Mouse (Mus musculus) stomach, embryonic 16.5 days (tissue): ENCODE measurements around the gene Nup210. TPM values are rescaled to one million over a fixed set of nuclear protein-coding genes. Genes with fewer than 3 reads are reported as not detected.
A peak's percentile ranks its signal among the peaks of the same experiment; 100 is the strongest.
"Not testable (repeated sequence)": the region's sequence is repeated elsewhere in the genome, so short reads cannot be mapped to it uniquely, and the experiment has no call there.

Source experiments
- ATAC-seq: fragments of 200-750 bp; cut with Nextera tagmentation; 2 replicates; pipeline ENCODE4 v1.8.0; 2017; ENCODE audit warnings: moderate number of reproducible peaks, moderate TSS enrichment; ENCODE audit not compliant: insufficient read depth, low FRiP score
- H3K27ac ChIP-seq: fragments of 300-500 bp; sonication (generic); 2 replicates; pipeline ENCODE4 v1.5.1; 2014; ENCODE audit warnings: low read length
- H3K27me3 ChIP-seq: fragments of 300-500 bp; sonication (generic); 2 replicates; pipeline ENCODE4 v1.6.1; 2014; ENCODE audit warnings: low read length, control low read depth, mixed read lengths; ENCODE audit not compliant: control insufficient read depth, insufficient read depth
- H3K36me3 ChIP-seq: fragments of 300-500 bp; sonication (generic); 2 replicates; pipeline ENCODE4 v1.6.1; 2014; ENCODE audit warnings: low read length; ENCODE audit not compliant: control insufficient read depth, insufficient read depth
- H3K4me1 ChIP-seq: fragments of 300-500 bp; sonication (generic); 2 replicates; pipeline ENCODE4 v1.6.1; 2014; ENCODE audit warnings: low read length, control low read depth, mixed read lengths; ENCODE audit not compliant: control insufficient read depth, insufficient read depth
- H3K4me2 ChIP-seq: fragments of 300-500 bp; sonication (generic); 2 replicates; pipeline ENCODE4 v1.6.1; 2014; ENCODE audit warnings: low read depth, low read length, mixed read lengths
- H3K4me3 ChIP-seq: fragments of 300-500 bp; sonication (generic); replicated peaks from 2 replicates; pipeline ENCODE4 v1.5.1; 2014; ENCODE audit warnings: mild to moderate bottlenecking, low read length
- H3K9ac ChIP-seq: fragments of 300-500 bp; sonication (generic); 2 replicates; pipeline ENCODE4 v1.6.1; 2014; ENCODE audit warnings: low read length
- H3K9me3 ChIP-seq: fragments of 300-500 bp; sonication (generic); replicated peaks from 2 replicates; pipeline ENCODE4 v1.6.1; 2016; ENCODE audit warnings: low read length, control low read depth; ENCODE audit not compliant: control insufficient read depth
- WGBS: fragments of 180-500 bp; shearing (Covaris S2); extraction: QIAGEN DNeasy Blood & Tissue Kit; methylation state at CpG from one replicate; pipeline ENCODE4 v1.1.7; 2014; 5-methylcytosine and 5-hydroxymethylcytosine counted together
- polyA plus RNA-seq: library from polyadenylated mRNA; unstranded; fragments of >200 nt; fragmentation: Nextera tagmentation; extraction: Ambion mirVana; gene quantifications from 2 replicates; pipeline ENCODE4 v1.2.1, GENCODE M21; 2015

Gene Nup210
- polyA plus RNA-seq, 1 experiment from 2014 or later, result 12.9 TPM

DNA sequence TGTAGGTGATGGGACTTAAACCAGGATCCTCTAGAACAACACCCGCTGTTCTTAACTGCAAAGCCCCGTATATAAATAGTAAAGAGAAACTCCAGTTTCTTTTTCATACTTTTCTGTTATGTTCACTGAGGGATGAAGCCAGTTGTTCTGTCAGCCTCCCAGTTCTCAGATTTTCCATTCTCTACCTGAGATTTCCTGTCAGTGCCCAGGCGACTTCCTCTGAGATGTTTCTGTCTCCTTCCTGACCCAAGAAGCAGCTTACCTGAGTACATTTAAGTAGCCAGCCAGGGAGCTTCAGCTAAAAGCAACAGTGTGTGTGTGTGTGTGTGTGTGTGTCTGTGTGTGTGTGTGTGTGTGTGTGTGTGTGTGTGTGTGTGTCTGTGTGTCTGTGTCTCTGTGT lies 6.8 kb upstream of the Nup210 start:
- H3K4me2 ChIP-seq, result no peak overlapping the region
- no peaks in the 10 kb centered on the region for H3K36me3 ChIP-seq
- H3K9me3 ChIP-seq, result no peaks in the 10 kb centered on the region
- no peak overlapping the region for H3K27ac ChIP-seq
- no peak for ATAC-seq
- H3K27me3 ChIP-seq, result no peaks in the 10 kb centered on the region; the same call in 1 of the 2 replicates
- H3K9ac ChIP-seq, result no peak overlapping the region
- H3K4me3 ChIP-seq, result no peak overlapping the region
- no peaks in the 10 kb centered on the region for H3K4me1 ChIP-seq
- 72% methylated on average over 3 of the region's 3 CpGs for WGBS

DNA sequence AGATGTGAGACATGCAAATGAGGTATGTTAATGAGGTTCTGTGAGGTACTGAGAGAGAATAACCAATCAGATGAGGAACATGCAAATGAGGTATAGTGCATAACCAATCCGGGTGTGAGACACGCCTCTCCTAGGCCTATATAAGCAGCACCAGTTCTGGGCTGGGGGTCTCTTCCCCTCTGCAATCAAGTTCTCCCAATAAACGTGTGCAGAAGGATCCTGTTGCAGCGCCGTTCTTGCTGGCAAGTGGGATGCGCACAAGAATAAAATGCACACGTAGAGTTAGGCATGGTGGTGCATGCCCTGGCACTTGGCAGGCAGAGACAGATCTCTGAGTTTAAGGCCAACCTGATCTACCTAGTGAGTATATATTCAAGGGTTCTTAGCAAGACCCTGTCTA lies 4.5 kb upstream of the Nup210 start:
- not testable (repeated sequence) for H3K4me3 ChIP-seq, H3K9me3 ChIP-seq, H3K9ac ChIP-seq, H3K27me3 ChIP-seq, H3K4me2 ChIP-seq, H3K36me3 ChIP-seq, H3K27ac ChIP-seq, H3K4me1 ChIP-seq, ATAC-seq
- 94% methylated on average over 6 of the region's 7 CpGs for WGBS

DNA sequence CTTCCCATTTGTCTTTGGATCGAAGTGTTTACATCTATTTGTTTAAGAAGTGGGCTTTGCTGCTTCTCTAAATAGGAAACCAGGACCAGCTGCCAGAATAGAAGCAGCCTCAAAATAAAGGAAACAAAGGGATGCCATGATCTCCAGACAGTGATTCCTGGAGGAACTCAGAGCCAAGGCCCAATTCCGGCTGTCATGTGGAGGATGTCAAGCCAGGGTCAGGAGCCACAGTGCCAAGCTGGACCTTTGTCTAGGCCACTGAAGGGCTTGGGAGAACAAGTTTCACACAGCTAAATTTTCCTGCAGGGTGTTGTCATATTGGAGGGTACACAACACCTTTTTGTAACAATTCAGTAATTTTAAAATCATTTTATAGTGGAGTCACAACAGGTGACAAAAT lies 3.6 kb upstream of the Nup210 start:
- WGBS, result 67% methylated on average over 2 of the region's 2 CpGs
- Histone ChIP-seq H3K9ac (no peak overlapping the region), H3K4me3 (no peak overlapping the region), H3K4me2 (no peak overlapping the region), H3K4me1 (peaks cover 16% of the 10 kb centered on the region; the same call in 1 of the 2 replicates), H3K27me3 (no peaks in the 10 kb centered on the region; the same call in 1 of the 2 replicates), H3K36me3 (no peaks in the 10 kb centered on the region), H3K9me3 (no peaks in the 10 kb centered on the region), H3K27ac (no peak overlapping the region)
- no peak for ATAC-seq

GRCm38 (mm10) chr6:91118526-91118925 lies 1.9 kb upstream of the Nup210 start:
- H3K9ac ChIP-seq, result no peak overlapping the region

GRCm38 (mm10) chr6:91117149-91117548 lies 520 bp upstream of the Nup210 start:
- Histone ChIP-seq H3K4me3 (peak overlapping the region; percentile 67), H3K9me3 (no peaks in the 10 kb centered on the region), H3K4me2 (peak overlapping the region; percentile 100), H3K36me3 (no peaks in the 10 kb centered on the region), H3K9ac (peak overlapping the region; percentile 77), H3K4me1 (peaks cover 20% of the 10 kb centered on the region; the same call in 1 of the 2 replicates), H3K27ac (no peak overlapping the region), H3K27me3 (no peaks in the 10 kb centered on the region; the same call in 1 of the 2 replicates)
- no peak for ATAC-seq
- WGBS, result 5% methylated on average over 9 of the region's 9 CpGs

More at GRCm38 (mm10) chr6:91118526-91118925, 1.9 kb upstream of the Nup210 start:
- Histone ChIP-seq H3K36me3 (no peaks in the 10 kb centered on the region), H3K4me2 (no peak overlapping the region), H3K4me3 (no peak overlapping the region), H3K27ac (no peak overlapping the region), H3K9me3 (no peaks in the 10 kb centered on the region), H3K27me3 (no peaks in the 10 kb centered on the region; the same call in 1 of the 2 replicates), H3K4me1 (peaks cover 20% of the 10 kb centered on the region; the same call in 1 of the 2 replicates)
- no peak for ATAC-seq

GRCm38 (mm10) chr6:91115863-91116243 lies 776 bp downstream of the Nup210 start:
- Histone ChIP-seq H3K9me3 (no peaks in the 10 kb centered on the region), H3K4me3 (peak overlapping the region; percentile 67), H3K27me3 (no peaks in the 10 kb centered on the region; the same call in 1 of the 2 replicates), H3K4me2 (peak overlapping the region; percentile 100), H3K36me3 (no peaks in the 10 kb centered on the region), H3K27ac (peak overlapping the region; percentile 26; the same call in 1 of the 2 replicates), H3K9ac (peak overlapping the region; percentile 77), H3K4me1 (peaks cover 20% of the 10 kb centered on the region; the same call in 1 of the 2 replicates)
- WGBS, result 18% methylated on average over 4 of the region's 4 CpGs
- ATAC-seq, result no peak

- Histone ChIP-seq H3K4me1 (peaks cover 20% of the 10 kb centered on the region; the same call in 1 of the 2 replicates), H3K27ac (0 out of 2 replicates have a peak overlapping the region, but pooled peaks have one; percentile 1), H3K4me2 (no peak overlapping the region), H3K27me3 (no peaks in the 10 kb centered on the region; the same call in 1 of the 2 replicates), H3K36me3 (no peaks in the 10 kb centered on the region), H3K9me3 (no peaks in the 10 kb centered on the region), H3K9ac (no peak overlapping the region), H3K4me3 (no peak overlapping the region)
- 31% methylated on average over 1 of the region's 1 CpGs for WGBS
- ATAC-seq, result no peak
Measured at GRCm38 (mm10) chr6:91115158-91115557, 1.5 kb downstream of the Nup210 start.

- Histone ChIP-seq H3K27ac (no peak overlapping the region), H3K4me3 (no peak overlapping the region), H3K9ac (no peak overlapping the region), H3K9me3 (no peaks in the 10 kb centered on the region), H3K4me1 (peaks cover 20% of the 10 kb centered on the region; the same call in 1 of the 2 replicates), H3K36me3 (no peaks in the 10 kb centered on the region), H3K4me2 (no peak overlapping the region), H3K27me3 (no peaks in the 10 kb centered on the region; the same call in 1 of the 2 replicates)
- no peak for ATAC-seq
- 28% methylated on average over 2 of the region's 2 CpGs for WGBS
Measured at GRCm38 (mm10) chr6:91114716-91115115, 1.9 kb downstream of the Nup210 start.

- Histone ChIP-seq H3K27me3 (no peaks in the 10 kb centered on the region), H3K4me1 (peaks cover 15% of the 10 kb centered on the region; the same call in 1 of the 2 replicates), H3K4me2 (no peak overlapping the region), H3K27ac (no peak overlapping the region), H3K9ac (no peak overlapping the region), H3K9me3 (no peaks in the 10 kb centered on the region), H3K4me3 (no peak overlapping the region), H3K36me3 (no peaks in the 10 kb centered on the region)
- 85% methylated on average over 3 of the region's 3 CpGs for WGBS
- ATAC-seq, result no peak
Measured at GRCm38 (mm10) chr6:91111954-91112252, 4.7 kb downstream of the Nup210 start.
